ENCODE assay signal across 8 mouse cellular contexts in the genomic region with DNA sequence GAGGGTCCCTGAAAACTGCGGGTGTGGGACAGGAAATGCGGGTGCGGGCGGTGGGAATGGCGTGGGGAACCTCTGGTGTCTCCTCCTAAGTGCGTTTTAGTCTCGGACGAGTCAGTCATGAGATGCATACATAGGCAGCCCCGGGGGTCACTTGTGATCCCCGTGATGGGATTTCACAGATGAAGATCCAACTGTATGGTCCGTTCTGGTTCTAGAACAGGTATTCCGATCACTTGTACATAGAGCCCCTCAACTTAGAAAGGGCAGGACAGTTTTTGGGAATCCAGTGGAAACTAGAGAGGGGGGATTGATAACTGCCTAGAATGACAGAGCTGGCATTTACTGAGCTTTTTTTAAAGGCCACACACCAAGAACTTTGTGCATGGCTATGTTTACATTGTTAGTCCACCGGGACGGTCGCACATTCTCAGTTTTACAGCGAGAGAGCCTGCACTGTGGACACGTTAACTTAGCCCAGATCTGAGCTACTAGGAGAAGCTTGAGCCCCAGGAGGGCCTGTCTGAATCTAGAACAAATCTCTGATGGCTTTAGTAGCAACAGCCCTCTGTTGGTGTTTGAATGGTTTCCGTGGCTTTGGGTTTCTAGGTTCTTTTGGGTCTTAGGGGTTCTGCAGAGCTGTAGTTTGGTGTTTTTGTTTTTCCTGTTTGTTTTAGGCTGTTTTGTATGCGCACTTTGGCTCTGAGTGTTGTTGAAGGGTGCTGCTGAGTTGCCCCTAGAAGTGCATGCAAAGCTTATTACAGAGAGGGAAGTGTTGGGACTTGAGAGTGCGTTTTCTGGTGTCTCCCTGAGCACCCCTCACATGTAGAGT. TPM values are rescaled to one million over a fixed set of nuclear protein-coding genes. Genes with fewer than 3 reads are reported as not detected.
DNase-seq lines count a peak whose midpoint lies in the region; ATAC-seq and TF ChIP-seq lines count a peak whose summit lies in the region.

No protein-coding gene starts in this region.

- H3K27me3 ChIP-seq in C2C12 (ENCODE audit: control insufficient read depth, insufficient read depth, insufficient read length) = no peaks in the 10 kb centered on the region
- no peaks in the 10 kb centered on the region for H3K27me3 ChIP-seq in heart, embryonic 14.5 days (ENCODE audit: control insufficient read depth, insufficient read depth, low read length)
- no peaks in the 10 kb centered on the region for H3K27me3 ChIP-seq in limb, embryonic 10.5 days (ENCODE audit: low read depth, poor library complexity, severe bottlenecking)
- no peaks in the 10 kb centered on the region for H3K27me3 ChIP-seq in midbrain, embryonic 16.5 days (ENCODE audit: control insufficient read depth, insufficient read depth, low read depth, low read length)

- TF ChIP-seq CTCF in C2C12 (IDR thresholded peaks at IDR 0.05; ENCODE audit: control insufficient read depth, insufficient read depth, insufficient read length) = no peak

- no peak for DNase-seq in frontal cortex, postnatal 10 days (ENCODE audit: low spot score in 2 of 2)
- DNase-seq in cerebellum, adult 9-10 months = peak; percentile 34
- DNase-seq in limb, embryonic 10.5 days (ENCODE audit: low spot score) = peak; percentile 47
- DNase-seq in left cerebral cortex, postnatal 36 days (ENCODE audit: low spot score in 2 of 2) = no peak

- H3K27ac ChIP-seq in heart, embryonic 14.5 days (replicated peaks in 1 of 2; ENCODE audit: control insufficient read depth in 1 of 2, insufficient read depth in 1 of 2, low read depth in 2 of 2, low read length in 2 of 2) = peak overlapping the region; percentile 90 to 93
- peak overlapping the region; percentile 95 for H3K27ac ChIP-seq in limb, embryonic 10.5 days
- peak overlapping the region; percentile 99 for H3K27ac ChIP-seq in midbrain, embryonic 16.5 days (ENCODE audit: low read length)

- H3K9ac ChIP-seq in heart, embryonic 14.5 days (ENCODE audit: low read length) = peak overlapping the region; percentile 99
- H3K9ac ChIP-seq in midbrain, embryonic 16.5 days (ENCODE audit: low read depth, low read length) = peak overlapping the region; percentile 99

- H3K9me3 ChIP-seq in heart, embryonic 14.5 days (ENCODE audit: control insufficient read depth, low read length) = no peaks in the 10 kb centered on the region
- H3K9me3 ChIP-seq in limb, embryonic 10.5 days (replicated peaks) = no peaks in the 10 kb centered on the region
- no peaks in the 10 kb centered on the region for H3K9me3 ChIP-seq in midbrain, embryonic 16.5 days (replicated peaks; ENCODE audit: control insufficient read depth, low read length, poor library complexity, severe bottlenecking)

- WGBS in heart, embryonic 14.5 days = 2% methylated on average over 20 of the region's 20 CpGs
- 2% methylated on average over 20 of the region's 20 CpGs for whole genome bisulfite sequencing in limb, embryonic 10.5 days
- 1% methylated on average over 20 of the region's 20 CpGs for WGBS in midbrain, embryonic 16.5 days

- H3K4me3 ChIP-seq in C2C12 (ENCODE audit: insufficient read depth, poor library complexity, severe bottlenecking) = peak overlapping the region; percentile 93
- H3K4me3 ChIP-seq in heart, embryonic 14.5 days (ENCODE audit: control insufficient read depth in 1 of 2, insufficient read depth in 1 of 2, low read depth in 1 of 2, low read length in 2 of 2) = peak overlapping the region; percentile 93 to 98
- peak overlapping the region; percentile 78 for H3K4me3 ChIP-seq in limb, embryonic 10.5 days
- H3K4me3 ChIP-seq in midbrain, embryonic 16.5 days (ENCODE audit: low read depth, low read length) = peak overlapping the region; percentile 100

- peaks cover 13 to 32% of the 10 kb centered on the region in 2 experiments; a peak in 3 of 4 replicates for H3K4me1 ChIP-seq in heart, embryonic 14.5 days (ENCODE audit: control insufficient read depth in 2 of 2, insufficient read depth in 2 of 2, low read length in 2 of 2)
- H3K4me1 ChIP-seq in limb, embryonic 10.5 days = peaks cover 44% of the 10 kb centered on the region
- peaks cover 28% of the 10 kb centered on the region for H3K4me1 ChIP-seq in midbrain, embryonic 16.5 days (ENCODE audit: control insufficient read depth, insufficient read depth, low read length)

- intact Hi-C loops in left cerebral cortex, postnatal 36 days (cut with DNase I) = loop anchor here (2.0 to 5.0 kb wide), 2 partner anchors 56 to 122 kb away; no protein-coding TSS in a partner anchor

- peak overlapping the region; percentile 90 for H3ac ChIP-seq in C2C12 (ENCODE audit: control insufficient read depth, insufficient read length, low read depth)

- peaks cover 2% of the 10 kb centered on the region for H3K36me3 ChIP-seq in C2C12 (ENCODE audit: control insufficient read depth, insufficient read depth)
- H3K36me3 ChIP-seq in heart, embryonic 14.5 days (ENCODE audit: control insufficient read depth, insufficient read depth, low read length) = no peaks in the 10 kb centered on the region
- peaks cover 3% of the 10 kb centered on the region for H3K36me3 ChIP-seq in limb, embryonic 10.5 days
- H3K36me3 ChIP-seq in midbrain, embryonic 16.5 days (ENCODE audit: control insufficient read depth, insufficient read depth, low read length) = no peaks in the 10 kb centered on the region

- H3K79me2 ChIP-seq in C2C12 (ENCODE audit: control insufficient read depth, insufficient read depth) = peaks cover 59% of the 10 kb centered on the region

- H3K4me2 ChIP-seq in heart, embryonic 14.5 days (ENCODE audit: low read length) = peak overlapping the region; percentile 71
- peak overlapping the region; percentile 89 for H3K4me2 ChIP-seq in midbrain, embryonic 16.5 days (ENCODE audit: low read length)

- ATAC-seq in frontal cortex, adult (ENCODE audit: low TSS enrichment) = peak; percentile 38; the same call in 1 of the 2 replicates
- ATAC-seq in heart, embryonic 14.5 days (ENCODE audit: insufficient number of reproducible peaks, insufficient read depth, low FRiP score, low read depth) = no peak
- no peak for ATAC-seq in midbrain, embryonic 16.5 days

- peaks cover 52% of the 10 kb centered on the region for H3K79me3 ChIP-seq in C2C12 (ENCODE audit: low read depth)

TF ChIP-seq in C2C12, 6 proteins besides CTCF, POLR2A, EP300 and RAD21:
- TF ChIP-seq CEBPB (IDR thresholded peaks at IDR 0.05; ENCODE audit: low read depth) = no peak
- no peak for TF ChIP-seq MAX (IDR thresholded peaks at IDR 0.05)

RNA-seq across cellular contexts. Expression of a gene that starts 0.8 kb away (rescaled TPM):
- polyA plus RNA-seq in C2C12 (2012; fragmentation: generic; extraction: Trizol) = 2.4 TPM
- 2.7 and 2.8 TPM in 2 replicates for polyA plus RNA-seq in heart, embryonic 14.5 days (2014; fragmentation: Nextera tagmentation; extraction: Ambion mirVana)
- 4.1 and 4.8 TPM in 2 replicates for polyA plus RNA-seq in limb, embryonic 10.5 days (2016; fragmentation: Nextera tagmentation; extraction: Ambion mirVana)
- 1.6 and 1.8 TPM in 2 replicates for polyA plus RNA-seq in midbrain, embryonic 16.5 days (2015; fragmentation: Nextera tagmentation; extraction: Ambion mirVana)
- 10 to 100 TPM; 12.5 to 17.3 TPM for total RNA-seq in left cerebral cortex, postnatal 36 days (2021)

RNA-seq across cellular contexts. Expression of a gene that starts 1.0 kb away (rescaled TPM):
- polyA plus RNA-seq in C2C12 (2012; fragmentation: generic; extraction: Trizol) = 19.8 TPM
- 82.5 and 83.1 TPM in 2 replicates for polyA plus RNA-seq in heart, embryonic 14.5 days (2014; fragmentation: Nextera tagmentation; extraction: Ambion mirVana)
- polyA plus RNA-seq in limb, embryonic 10.5 days (2016; fragmentation: Nextera tagmentation; extraction: Ambion mirVana) = 62.2 and 82.4 TPM in 2 replicates
- polyA plus RNA-seq in midbrain, embryonic 16.5 days (2015; fragmentation: Nextera tagmentation; extraction: Ambion mirVana) = 111 and 120 TPM in 2 replicates
- 100 to 1,000 TPM; 159 to 167 TPM for total RNA-seq in left cerebral cortex, postnatal 36 days (2021)

Comparison
In these comparisons a context has a peak if more than half of its experiments do, and no peak if none do; other contexts are left out.
1. DNase-seq: peak in cerebellum, adult 9-10 months (single experiment) and limb, embryonic 10.5 days (single experiment); none in frontal cortex, postnatal 10 days (0 of 2) and left cerebral cortex, postnatal 36 days (0 of 2).
2. Peak in every context shown above with its lines, with median percentiles within 50 percentile points of each other: H3K4me3 ChIP-seq and H3K27ac ChIP-seq.